10 mouse cellular contexts compared by ENCODE assay signal in genomic region chr7:70643694-70644301, GRCm38 (mm10).
DNase-seq lines count a peak whose midpoint lies in the region; ATAC-seq and TF ChIP-seq lines count a peak whose summit lies in the region.
"Had no signal": no experiment of that assay in that cellular context is flagged by ENCODE, and none has a peak within 500 bp of the region (broad histone marks: within the 10 kb centered on the region; RNA-seq: fewer than 3 reads in every experiment).

No protein-coding gene starts in this region.

- no peak overlapping the region for H3K4me3 ChIP-seq in gastrocnemius, adult 2 months
- no peak overlapping the region for H3K4me3 ChIP-seq in liver, postnatal 0 days (ENCODE audit: low read depth, low read length)
- H3K4me3 ChIP-seq: heart, embryonic 13.5 days; midbrain, embryonic 12.5 days had no signal

- no peak overlapping the region for H3K9ac ChIP-seq in liver, postnatal 0 days (replicated peaks)
- H3K9ac ChIP-seq: heart, embryonic 13.5 days; midbrain, embryonic 12.5 days had no signal

- intact Hi-C loops in gastrocnemius, adult 2 months (cut with DNase I): loop anchor here (5.0 kb wide), 1 partner anchor 281 kb away; no protein-coding TSS in a partner anchor

- 57% methylated on average over 9 of the region's 9 CpGs for WGBS in liver, postnatal 0 days (ENCODE audit: insufficient replicate concordance)

- TF ChIP-seq CTCF in gastrocnemius, adult 2 months (IDR thresholded peaks at IDR 0.05): no peak
- TF ChIP-seq CTCF in liver, postnatal 0 days (IDR thresholded peaks at IDR 0.05; ENCODE audit: low read depth): no peak

- peak; percentile 64 for DNase-seq in gastrocnemius, adult 2 months
- no peak for DNase-seq in gastrocnemius, postnatal 4 days (ENCODE audit: low spot score in 2 of 2)
- peak; percentile 69 for DNase-seq in NIH3T3 (ENCODE audit: low read depth)
- peak; percentile 14 to 45 for DNase-seq in gastrocnemius, adult 8-10 months (ENCODE audit: low spot score in 2 of 2)
- DNase-seq in kidney, postnatal 25 days: peak; percentile 35 to 75
- DNase-seq in frontal cortex, adult 2 months (ENCODE audit: extremely low spot score in 1 of 2, low spot score in 1 of 2): no peak
- DNase-seq in liver, postnatal 0 days: no peak

- no peak for TF ChIP-seq EP300 in liver, postnatal 0 days (IDR thresholded peaks at IDR 0.05; ENCODE audit: low read depth)

- H3K27ac ChIP-seq in gastrocnemius, adult 2 months: peak overlapping the region; percentile 59
- no peak overlapping the region for H3K27ac ChIP-seq in liver, postnatal 0 days (ENCODE audit: low read depth)
- H3K27ac ChIP-seq: heart, embryonic 13.5 days; midbrain, embryonic 12.5 days had no signal

- H3K9me3 ChIP-seq in liver, postnatal 0 days (ENCODE audit: low read length): no peaks in the 10 kb centered on the region
- H3K9me3 ChIP-seq: heart, embryonic 13.5 days; midbrain, embryonic 12.5 days had no signal

- H3K27me3 ChIP-seq in liver, postnatal 0 days (ENCODE audit: insufficient read depth, low read length): no peaks in the 10 kb centered on the region
- H3K27me3 ChIP-seq: heart, embryonic 13.5 days; midbrain, embryonic 12.5 days had no signal

- no peaks in the 10 kb centered on the region for H3K36me3 ChIP-seq in liver, postnatal 0 days (replicated peaks; ENCODE audit: insufficient read depth, low read length)
- H3K36me3 ChIP-seq: heart, embryonic 13.5 days; midbrain, embryonic 12.5 days had no signal

- no peak for ATAC-seq in liver, postnatal 0 days
- no peak for ATAC-seq in megakaryocyte progenitor cell, adult 5-6 weeks (replicated peaks; ENCODE audit: poor library complexity)

- no peaks in the 10 kb centered on the region for H3K4me1 ChIP-seq in liver, postnatal 0 days (ENCODE audit: insufficient read depth)

- H3K4me2 ChIP-seq in liver, postnatal 0 days (ENCODE audit: low read depth, low read length): no peak overlapping the region
- H3K4me2 ChIP-seq: heart, embryonic 13.5 days; midbrain, embryonic 12.5 days had no signal

Comparison
In these comparisons a context has a peak if more than half of its experiments do, and no peak if none do; other contexts are left out.
1. DNase-seq: peak in gastrocnemius, adult 2 months (single experiment), NIH3T3 (single experiment), gastrocnemius, adult 8-10 months (2 of 2) and kidney, postnatal 25 days (2 of 2); none in gastrocnemius, postnatal 4 days (0 of 2), frontal cortex, adult 2 months (0 of 2) and liver, postnatal 0 days (single experiment).